Mouse (Mus musculus): ENCODE measurements around the gene P2rx5.

P2rx5 gene

DNA sequence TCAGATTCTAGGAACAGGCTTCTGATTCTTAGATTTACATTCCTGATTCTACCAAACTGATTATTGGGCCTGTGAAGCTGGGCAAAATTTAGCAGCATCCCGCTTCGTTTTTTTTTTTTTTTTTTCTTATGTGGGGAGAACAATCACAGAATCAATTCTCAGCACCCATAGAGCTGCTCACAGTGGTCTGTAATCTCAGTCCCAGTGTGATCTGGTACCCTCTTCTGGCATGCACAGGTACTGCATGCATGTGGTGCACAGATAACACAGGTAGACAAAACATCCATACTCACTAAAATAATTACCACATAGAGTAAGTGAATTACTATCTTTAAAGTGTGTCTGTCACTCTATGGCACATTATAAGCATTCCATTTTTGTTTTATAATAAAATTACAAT is 47.4 kb downstream of the P2rx5 start:
- in situ Hi-C loops (cut with MboI; ENCODE audit: low pct_unique_long_range_greater_than_20kb in 1 of 2, low sequenced_read_pairs in 2 of 2, unreplicated experiment in 1 of 2) = no loop called here

DNA sequence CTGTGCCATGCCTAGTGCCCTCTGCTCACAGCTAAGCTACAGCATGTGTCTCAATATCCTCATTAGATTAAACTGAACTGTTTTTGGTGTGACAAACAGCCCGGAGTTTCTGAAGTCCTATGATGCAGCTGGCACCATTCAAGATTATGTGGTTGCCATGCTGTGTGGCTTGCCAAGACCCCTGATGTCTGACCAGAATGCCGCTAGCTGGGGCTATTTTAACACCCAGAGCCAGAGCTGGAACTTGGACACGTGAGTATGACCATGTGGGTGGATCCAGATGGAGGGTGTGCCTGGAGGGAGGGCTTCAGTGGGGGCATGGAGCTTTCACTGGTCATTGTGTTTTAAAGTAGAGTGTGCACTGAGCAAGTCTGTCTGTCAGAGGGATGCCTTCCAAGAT is 53.7 kb downstream of the P2rx5 start:
- in situ Hi-C loops (cut with MboI; ENCODE audit: low pct_unique_long_range_greater_than_20kb in 1 of 2, low sequenced_read_pairs in 2 of 2, unreplicated experiment in 1 of 2) = no loop called here

DNA sequence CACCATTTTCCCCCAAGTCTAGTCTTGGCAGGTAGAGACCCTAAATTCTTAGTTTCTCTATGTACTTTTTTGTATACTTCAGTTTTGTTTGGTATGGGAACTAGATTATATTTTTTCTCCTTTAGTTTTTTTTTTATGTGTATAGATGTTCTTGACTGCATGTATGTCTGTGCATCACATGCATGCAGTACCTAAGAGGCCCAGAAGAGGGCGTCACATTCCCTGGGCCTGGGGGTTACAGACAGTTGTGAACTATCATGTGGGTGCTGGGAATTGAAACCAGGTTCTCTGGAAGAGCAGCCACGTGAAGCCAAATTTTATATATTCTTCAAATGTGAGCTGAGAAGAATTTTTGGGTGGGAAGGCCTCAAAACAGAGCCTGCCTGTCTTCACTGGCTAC is 59.5 kb downstream of the P2rx5 start:
- in situ Hi-C loops (cut with MboI; ENCODE audit: low pct_unique_long_range_greater_than_20kb in 1 of 2, low sequenced_read_pairs in 2 of 2, unreplicated experiment in 1 of 2) = no loop called here

DNA sequence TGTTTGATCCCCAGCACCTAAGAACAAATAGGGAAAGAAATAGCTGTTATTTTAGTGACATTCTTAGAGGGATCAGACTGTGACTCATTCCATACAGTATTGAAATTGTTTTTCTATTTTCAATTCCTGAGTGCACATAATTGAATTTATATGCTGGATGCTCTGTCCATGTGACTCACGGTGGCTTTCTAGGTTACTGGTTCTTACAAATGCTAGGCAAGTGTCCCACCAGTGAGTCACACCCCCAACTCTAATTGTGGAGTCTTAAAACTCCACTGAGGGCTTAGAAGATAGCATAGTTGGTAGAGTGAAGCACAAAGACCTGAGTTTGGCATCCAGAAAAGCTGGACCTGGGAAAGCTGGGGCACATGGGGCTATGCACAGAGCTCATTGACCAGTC is 60.4 kb downstream of the P2rx5 start:
- in situ Hi-C loops (cut with MboI; ENCODE audit: low pct_unique_long_range_greater_than_20kb in 1 of 2, low sequenced_read_pairs in 2 of 2, unreplicated experiment in 1 of 2) = no loop called here

Data from mouse embryonic stem cell (cell line).